Mouse (Mus musculus): ENCODE measurements around the gene Hivep2. TPM values are rescaled to one million over a fixed set of nuclear protein-coding genes. Genes with fewer than 3 reads are reported as not detected.

Gene Hivep2
- polyA plus RNA-seq (2016; fragmentation: Nextera tagmentation; extraction: Ambion mirVana): 4.8 and 5.5 TPM in 2 replicates

- Histone ChIP-seq H3K36me3 (no peaks in the 10 kb centered on the region), H3K9ac (peak within 1 kb of the TSS; percentile 74), H3K27ac (peak within 1 kb of the TSS; percentile 91), H3K4me3 (peak within 1 kb of the TSS; percentile 73), H3K27me3 (no peaks in the 10 kb centered on the region; the same call in 1 of the 2 replicates), H3K9me3 (no peaks in the 10 kb centered on the region), H3K4me1 (peaks cover 3% of the 10 kb centered on the region; the same call in 1 of the 2 replicates), H3K4me2 (replicated peaks) (peak within 1 kb of the TSS; percentile 98)
- ATAC-seq (ENCODE audit: insufficient number of reproducible peaks, insufficient read depth, low FRiP score, low TSS enrichment): peak; percentile 17; the same call in 1 of the 2 replicates
- WGBS: under 1% methylated on average over 58 of the region's 67 CpGs
Measured at GRCm38 (mm10) chr10:13965974-13966829, at the start of gene Hivep2. Hivep2 (plus strand) TSS chr10:13966075.

- no peaks in the 10 kb centered on the region for H3K36me3 ChIP-seq
- no peak for ATAC-seq (ENCODE audit: insufficient number of reproducible peaks, insufficient read depth, low FRiP score, low TSS enrichment)
- H3K4me3 ChIP-seq: no peak overlapping the region
- WGBS: 33% methylated on average over 12 of the region's 12 CpGs
- no peak overlapping the region for H3K9ac ChIP-seq
- peaks cover 4% of the 10 kb centered on the region; the same call in 1 of the 2 replicates for H3K4me1 ChIP-seq
- H3K27me3 ChIP-seq: no peaks in the 10 kb centered on the region
- H3K9me3 ChIP-seq: no peaks in the 10 kb centered on the region
- no peak overlapping the region for H3K4me2 ChIP-seq (replicated peaks)
- H3K27ac ChIP-seq: no peak overlapping the region
Measured at GRCm38 (mm10) chr10:13916645-13917342, 49.1 kb upstream of the Hivep2 start.

GRCm38 (mm10) chr10:13921641-13922385, 44.1 kb upstream of the Hivep2 start:
- ATAC-seq (ENCODE audit: insufficient number of reproducible peaks, insufficient read depth, low FRiP score, low TSS enrichment): no peak
- Histone ChIP-seq H3K27ac (no peak overlapping the region), H3K36me3 (no peaks in the 10 kb centered on the region), H3K4me1 (peaks cover 3% of the 10 kb centered on the region; the same call in 1 of the 2 replicates), H3K4me3 (no peak overlapping the region), H3K27me3 (no peaks in the 10 kb centered on the region), H3K9me3 (no peaks in the 10 kb centered on the region), H3K9ac (no peak overlapping the region), H3K4me2 (replicated peaks) (no peak overlapping the region)
- WGBS: 82% methylated on average over 9 of the region's 9 CpGs

- no peak overlapping the region for H3K4me2 ChIP-seq (replicated peaks)
- WGBS: 85% methylated on average over 5 of the region's 5 CpGs
- no peak overlapping the region for H3K27ac ChIP-seq
- H3K4me3 ChIP-seq: no peak overlapping the region
- no peaks in the 10 kb centered on the region for H3K9me3 ChIP-seq
- no peaks in the 10 kb centered on the region for H3K27me3 ChIP-seq
- no peaks in the 10 kb centered on the region for H3K4me1 ChIP-seq
- no peak for ATAC-seq (ENCODE audit: insufficient number of reproducible peaks, insufficient read depth, low FRiP score, low TSS enrichment)
- H3K9ac ChIP-seq: no peak overlapping the region
- H3K36me3 ChIP-seq: no peaks in the 10 kb centered on the region
Measured at GRCm38 (mm10) chr10:13929306-13929705, 36.6 kb upstream of the Hivep2 start.

GRCm38 (mm10) chr10:13932147-13932546, 33.7 kb upstream of the Hivep2 start:
- Histone ChIP-seq H3K4me3 (no peak overlapping the region), H3K36me3 (no peaks in the 10 kb centered on the region), H3K9me3 (no peaks in the 10 kb centered on the region), H3K27ac (no peak overlapping the region), H3K9ac (no peak overlapping the region), H3K4me1 (no peaks in the 10 kb centered on the region), H3K27me3 (no peaks in the 10 kb centered on the region), H3K4me2 (replicated peaks) (no peak overlapping the region)
- WGBS: 75% methylated on average over 3 of the region's 3 CpGs
- ATAC-seq (ENCODE audit: insufficient number of reproducible peaks, insufficient read depth, low FRiP score, low TSS enrichment): no peak

GRCm38 (mm10) chr10:13933320-13933719, 32.6 kb upstream of the Hivep2 start:
- WGBS: 83% methylated on average over 7 of the region's 7 CpGs
- Histone ChIP-seq H3K27ac (no peak overlapping the region), H3K9me3 (no peaks in the 10 kb centered on the region), H3K27me3 (no peaks in the 10 kb centered on the region), H3K9ac (no peak overlapping the region), H3K4me1 (no peaks in the 10 kb centered on the region), H3K4me2 (replicated peaks) (no peak overlapping the region), H3K36me3 (no peaks in the 10 kb centered on the region), H3K4me3 (no peak overlapping the region)
- ATAC-seq (ENCODE audit: insufficient number of reproducible peaks, insufficient read depth, low FRiP score, low TSS enrichment): no peak

GRCm38 (mm10) chr10:13935646-13936045, 30.2 kb upstream of the Hivep2 start:
- Histone ChIP-seq H3K27ac (no peak overlapping the region), H3K36me3 (no peaks in the 10 kb centered on the region)
- 73% methylated on average over 2 of the region's 2 CpGs for WGBS

GRCm38 (mm10) chr10:13941406-13941805, 24.5 kb upstream of the Hivep2 start:
- no peak for ATAC-seq (ENCODE audit: insufficient number of reproducible peaks, insufficient read depth, low FRiP score, low TSS enrichment)
- Histone ChIP-seq H3K36me3 (no peaks in the 10 kb centered on the region), H3K4me3 (no peak overlapping the region), H3K27me3 (no peaks in the 10 kb centered on the region), H3K9ac (no peak overlapping the region), H3K27ac (no peak overlapping the region), H3K4me1 (no peaks in the 10 kb centered on the region), H3K4me2 (replicated peaks) (no peak overlapping the region), H3K9me3 (no peaks in the 10 kb centered on the region)
- WGBS: 90% methylated on average over 2 of the region's 2 CpGs

More at GRCm38 (mm10) chr10:13935646-13936045, 30.2 kb upstream of the Hivep2 start:
- no peak overlapping the region for H3K4me3 ChIP-seq
- no peaks in the 10 kb centered on the region for H3K4me1 ChIP-seq
- H3K9me3 ChIP-seq: no peaks in the 10 kb centered on the region
- no peaks in the 10 kb centered on the region for H3K27me3 ChIP-seq
- no peak overlapping the region for H3K9ac ChIP-seq
- no peak for ATAC-seq (ENCODE audit: insufficient number of reproducible peaks, insufficient read depth, low FRiP score, low TSS enrichment)
- H3K4me2 ChIP-seq (replicated peaks): no peak overlapping the region

GRCm38 (mm10) chr10:13943706-13944105, 22.2 kb upstream of the Hivep2 start:
- Histone ChIP-seq H3K4me3 (no peak overlapping the region), H3K9me3 (no peaks in the 10 kb centered on the region), H3K27ac (no peak overlapping the region), H3K36me3 (no peaks in the 10 kb centered on the region), H3K4me2 (replicated peaks) (no peak overlapping the region), H3K27me3 (no peaks in the 10 kb centered on the region), H3K9ac (no peak overlapping the region), H3K4me1 (no peaks in the 10 kb centered on the region)
- ATAC-seq (ENCODE audit: insufficient number of reproducible peaks, insufficient read depth, low FRiP score, low TSS enrichment): no peak
- 62% methylated on average over 3 of the region's 3 CpGs for WGBS

GRCm38 (mm10) chr10:13946498-13946897, 19.4 kb upstream of the Hivep2 start:
- WGBS: 76% methylated on average over 7 of the region's 7 CpGs
- Histone ChIP-seq H3K4me2 (replicated peaks) (no peak overlapping the region), H3K4me3 (no peak overlapping the region), H3K36me3 (no peaks in the 10 kb centered on the region), H3K27me3 (no peaks in the 10 kb centered on the region), H3K9ac (no peak overlapping the region), H3K9me3 (no peaks in the 10 kb centered on the region), H3K4me1 (no peaks in the 10 kb centered on the region), H3K27ac (no peak overlapping the region)
- ATAC-seq (ENCODE audit: insufficient number of reproducible peaks, insufficient read depth, low FRiP score, low TSS enrichment): no peak

- 56% methylated on average over 2 of the region's 2 CpGs for WGBS
- Histone ChIP-seq H3K9me3 (no peaks in the 10 kb centered on the region), H3K4me1 (no peaks in the 10 kb centered on the region), H3K9ac (no peak overlapping the region), H3K27me3 (no peaks in the 10 kb centered on the region; the same call in 1 of the 2 replicates), H3K27ac (no peak overlapping the region), H3K36me3 (no peaks in the 10 kb centered on the region), H3K4me3 (no peak overlapping the region), H3K4me2 (replicated peaks) (no peak overlapping the region)
- no peak for ATAC-seq (ENCODE audit: insufficient number of reproducible peaks, insufficient read depth, low FRiP score, low TSS enrichment)
Measured at GRCm38 (mm10) chr10:13962965-13963364, 2.9 kb upstream of the Hivep2 start.
